Comparison of ENCODE assay signal across 13 mouse cellular contexts in the genomic region with DNA sequence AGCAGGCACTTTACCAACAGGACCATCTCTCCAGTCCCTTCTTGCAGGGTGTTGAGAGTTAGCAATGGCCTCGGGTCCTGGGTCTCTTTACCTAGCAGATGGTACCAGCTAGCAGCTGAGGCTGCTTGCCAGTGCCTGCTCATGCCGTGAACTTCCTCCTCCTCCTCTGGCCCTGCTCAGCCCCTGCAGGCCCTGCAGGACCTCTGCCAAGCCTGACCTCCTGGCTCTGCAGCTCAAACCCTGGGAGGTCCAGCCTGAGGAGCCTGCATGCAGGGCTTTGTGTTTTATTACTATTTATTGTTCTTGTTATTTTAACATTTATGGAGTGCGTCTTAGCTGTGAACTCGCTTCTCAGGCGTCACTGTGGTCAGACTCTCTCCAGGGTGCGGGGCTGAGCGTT. TPM values are rescaled to one million over a fixed set of nuclear protein-coding genes. Genes with fewer than 3 reads are reported as not detected.
DNase-seq lines count a peak whose midpoint lies in the region; ATAC-seq and TF ChIP-seq lines count a peak whose summit lies in the region.
"Had no signal": no experiment of that assay in that cellular context is flagged by ENCODE, and none has a peak within 500 bp of the region (broad histone marks: within the 10 kb centered on the region; RNA-seq: fewer than 3 reads in every experiment).

No protein-coding gene starts in this region.

- no peaks in the 10 kb centered on the region for H3K9me3 ChIP-seq in midbrain, postnatal 0 days (ENCODE audit: low read length)
- no peaks in the 10 kb centered on the region for H3K9me3 ChIP-seq in midbrain, embryonic 15.5 days
- H3K9me3 ChIP-seq in limb, embryonic 12.5 days: peaks cover 13% of the 10 kb centered on the region
- H3K9me3 ChIP-seq: heart, embryonic 15.5 days had no signal

- H3K4me3 ChIP-seq in gastrocnemius, adult 2 months: no peak overlapping the region
- H3K4me3 ChIP-seq in midbrain, postnatal 0 days (ENCODE audit: low read depth, low read length): no peak overlapping the region
- H3K4me3 ChIP-seq in midbrain, embryonic 15.5 days: no peak overlapping the region
- no peak overlapping the region for H3K4me3 ChIP-seq in limb, embryonic 12.5 days (replicated peaks)
- no peak overlapping the region for H3K4me3 ChIP-seq in thymus, adult 2 months (ENCODE audit: control insufficient read depth, insufficient read depth, low read length)
- H3K4me3 ChIP-seq: heart, embryonic 15.5 days; layer of hippocampus, adult 2 months had no signal

- 62% methylated on average over 7 of the region's 7 CpGs for WGBS in midbrain, postnatal 0 days
- 67% methylated on average over 7 of the region's 7 CpGs for WGBS in midbrain, embryonic 15.5 days
- WGBS in limb, embryonic 12.5 days: 18% methylated on average over 7 of the region's 7 CpGs
- WGBS in thymus, adult 2 months: 81% methylated on average over 7 of the region's 7 CpGs

- no peaks in the 10 kb centered on the region for H3K27me3 ChIP-seq in midbrain, postnatal 0 days (ENCODE audit: insufficient read depth, low read length)
- H3K27me3 ChIP-seq in midbrain, embryonic 15.5 days (replicated peaks): no peaks in the 10 kb centered on the region
- peaks cover 19% of the 10 kb centered on the region for H3K27me3 ChIP-seq in limb, embryonic 12.5 days
- H3K27me3 ChIP-seq in thymus, adult 2 months (ENCODE audit: control insufficient read depth, insufficient read depth, low read length): no peaks in the 10 kb centered on the region
- H3K27me3 ChIP-seq: heart, embryonic 15.5 days had no signal

- no peak for TF ChIP-seq CTCF in gastrocnemius, adult 2 months (IDR thresholded peaks at IDR 0.05)
- no peak for TF ChIP-seq CTCF in midbrain, postnatal 0 days (IDR thresholded peaks at IDR 0.05)
- TF ChIP-seq CTCF in thymus, adult 2 months (IDR thresholded peaks at IDR 0.05; ENCODE audit: borderline replicate concordance, control insufficient read depth, extremely low read depth, insufficient read depth, low read length, poor library complexity): no peak

- intact Hi-C loops in gastrocnemius, adult 2 months (cut with DNase I): no loop called here
- intact Hi-C loops in gastrocnemius, postnatal 36 days (cut with DNase I): no loop called here

- no peak overlapping the region for H3K4me2 ChIP-seq in midbrain, postnatal 0 days (ENCODE audit: low read depth, low read length, poor library complexity, severe bottlenecking)
- H3K4me2 ChIP-seq in midbrain, embryonic 15.5 days: no peak overlapping the region
- H3K4me2 ChIP-seq in limb, embryonic 12.5 days: 0 out of 2 replicates have a peak overlapping the region, but pooled peaks have one; percentile 4
- H3K4me2 ChIP-seq: heart, embryonic 15.5 days; lung, embryonic 14.5 days had no signal

- H3K4me1 ChIP-seq in midbrain, postnatal 0 days (ENCODE audit: insufficient read depth, low read length): no peaks in the 10 kb centered on the region
- H3K4me1 ChIP-seq in midbrain, embryonic 15.5 days: no peaks in the 10 kb centered on the region
- H3K4me1 ChIP-seq in limb, embryonic 12.5 days (replicated peaks): peaks cover 32% of the 10 kb centered on the region
- peaks cover 27% of the 10 kb centered on the region for H3K4me1 ChIP-seq in thymus, adult 2 months (replicated peaks; ENCODE audit: control insufficient read depth, insufficient read depth, low read length)

- no peak for TF ChIP-seq POLR2A in thymus, adult 2 months (IDR thresholded peaks at IDR 0.05; ENCODE audit: control insufficient read depth, extremely low read depth, insufficient read depth, low read length, poor library complexity)

- H3K36me3 ChIP-seq in midbrain, postnatal 0 days (ENCODE audit: insufficient read depth, low read length): no peaks in the 10 kb centered on the region
- no peaks in the 10 kb centered on the region for H3K36me3 ChIP-seq in midbrain, embryonic 15.5 days (replicated peaks)
- H3K36me3 ChIP-seq in limb, embryonic 12.5 days: no peaks in the 10 kb centered on the region
- H3K36me3 ChIP-seq in thymus, adult 2 months (ENCODE audit: control insufficient read depth, insufficient read depth, low read length): no peaks in the 10 kb centered on the region
- H3K36me3 ChIP-seq: heart, embryonic 15.5 days had no signal

- no peak overlapping the region for H3K9ac ChIP-seq in midbrain, postnatal 0 days (replicated peaks; ENCODE audit: low read length, poor library complexity, severe bottlenecking)
- no peak overlapping the region for H3K9ac ChIP-seq in midbrain, embryonic 15.5 days
- no peak overlapping the region for H3K9ac ChIP-seq in limb, embryonic 12.5 days (replicated peaks)
- H3K9ac ChIP-seq: heart, embryonic 15.5 days; lung, embryonic 14.5 days had no signal

- no peak overlapping the region for H3K27ac ChIP-seq in gastrocnemius, adult 2 months
- H3K27ac ChIP-seq in midbrain, postnatal 0 days (ENCODE audit: low read depth, low read length): no peak overlapping the region
- no peak overlapping the region for H3K27ac ChIP-seq in midbrain, embryonic 15.5 days
- peak overlapping the region; percentile 32 for H3K27ac ChIP-seq in limb, embryonic 12.5 days
- no peak overlapping the region for H3K27ac ChIP-seq in thymus, adult 2 months (ENCODE audit: control insufficient read depth, insufficient read depth, low read length)
- H3K27ac ChIP-seq: heart, embryonic 15.5 days; layer of hippocampus, adult 2 months had no signal

- peak; percentile 50 for DNase-seq in gastrocnemius, adult 2 months
- DNase-seq in gastrocnemius, postnatal 36 days: no peak
- peak; percentile 44 for DNase-seq in midbrain, postnatal 0 days (ENCODE audit: low spot score)
- DNase-seq in cerebellum, postnatal 10 days: peak; percentile 85 to 94
- DNase-seq in thymus, adult 2 months: no peak
- DNase-seq in right cerebral cortex, postnatal 10 days (ENCODE audit: low spot score in 2 of 2): no peak
- DNase-seq: lung, embryonic 14.5 days; thymus, postnatal 14 days had no signal

- ATAC-seq in midbrain, postnatal 0 days (ENCODE audit: low FRiP score): no peak
- ATAC-seq in midbrain, embryonic 15.5 days (replicated peaks): no peak
- peak; percentile 45; the same call in 1 of the 2 replicates for ATAC-seq in limb, embryonic 12.5 days (ENCODE audit: insufficient number of reproducible peaks, insufficient read depth, low FRiP score, low TSS enrichment, low read depth)
- ATAC-seq: intestine, embryonic 16.5 days had no signal

RNA-seq across cellular contexts. Expression of gene Eya2, which starts 39.6 kb away (rescaled TPM):
- 1 to 10 TPM; 3.0 to 5.8 TPM for total RNA-seq in gastrocnemius, adult 2 months (2021)
- 1 to 10 TPM; 3.2 TPM for total RNA-seq in gastrocnemius, postnatal 36 days (2021)
- total RNA-seq in midbrain, postnatal 0 days (2014; rRNA removed): 12.0 and 21.6 TPM in 2 replicates
- polyA plus RNA-seq in midbrain, postnatal 0 days (2015; fragmentation: Nextera tagmentation; extraction: Ambion mirVana): 6.0 and 7.1 TPM in 2 replicates
- polyA plus RNA-seq in midbrain, embryonic 15.5 days (2015; fragmentation: Nextera tagmentation; extraction: Ambion mirVana): 4.6 and 9.0 TPM in 2 replicates
- polyA plus RNA-seq in limb, embryonic 12.5 days (2016; fragmentation: Nextera tagmentation; extraction: Ambion mirVana): 9.7 and 11.2 TPM in 2 replicates
- 66.6 and 85.9 TPM in 2 replicates for polyA plus RNA-seq in thymus, adult 2 months (2012; rRNA removed)

Comparison
In these comparisons a context has a peak if more than half of its experiments do, and no peak if none do; other contexts are left out.
1. DNase-seq: peak in gastrocnemius, adult 2 months (single experiment), midbrain, postnatal 0 days (single experiment) and cerebellum, postnatal 10 days (2 of 2); none in gastrocnemius, postnatal 36 days (0 of 2), thymus, adult 2 months (single experiment) and right cerebral cortex, postnatal 10 days (0 of 2).